Mouse (Mus musculus): ENCODE results near the gene Dclre1c.

The Dclre1c gene

GRCm38 (mm10) chr2:3475746-3476251 lies 51.9 kb downstream of the Dclre1c start:
- no peak for DNase-seq (ENCODE audit: low spot score)

GRCm38 (mm10) chr2:3480239-3480638 lies 56.3 kb downstream of the Dclre1c start:
- no peak for DNase-seq (ENCODE audit: low spot score)

- DNase-seq (ENCODE audit: low spot score) = no peak
These were observed 65.9 kb downstream of the Dclre1c start for GRCm38 (mm10) chr2:3489816-3490215.

DNA sequence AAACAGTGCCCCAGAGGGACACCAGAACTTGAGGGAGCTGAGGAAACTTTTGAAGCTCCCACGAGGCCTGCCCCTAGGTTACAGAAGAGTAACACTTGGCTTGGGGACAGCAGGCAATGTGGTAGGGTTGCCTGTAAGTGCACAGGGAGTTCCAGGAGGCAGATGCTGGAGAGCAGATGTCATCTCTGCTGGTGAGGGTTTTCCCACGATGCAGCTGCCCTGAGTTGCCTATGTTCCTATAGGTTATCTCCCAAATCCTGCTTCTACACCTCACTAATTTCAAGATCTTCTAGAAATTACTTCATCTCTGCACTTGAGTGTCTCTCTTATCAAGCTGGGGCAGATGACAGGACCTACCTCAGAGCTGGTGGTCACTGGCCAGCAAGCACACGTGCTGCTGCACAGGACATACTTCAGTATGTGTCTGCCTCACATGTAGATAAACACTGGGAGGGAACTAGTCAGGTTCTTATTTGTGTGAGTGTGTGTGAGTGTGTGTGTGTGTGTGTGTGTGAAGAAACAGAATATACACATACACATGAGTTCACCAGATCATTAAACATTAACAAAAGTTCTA lies 70.0 kb downstream of the Dclre1c start:
- no peak for DNase-seq (ENCODE audit: low spot score)

- DNase-seq (ENCODE audit: low spot score) = no peak
These were observed 75.6 kb downstream of the Dclre1c start for GRCm38 (mm10) chr2:3499543-3499942.

DNA sequence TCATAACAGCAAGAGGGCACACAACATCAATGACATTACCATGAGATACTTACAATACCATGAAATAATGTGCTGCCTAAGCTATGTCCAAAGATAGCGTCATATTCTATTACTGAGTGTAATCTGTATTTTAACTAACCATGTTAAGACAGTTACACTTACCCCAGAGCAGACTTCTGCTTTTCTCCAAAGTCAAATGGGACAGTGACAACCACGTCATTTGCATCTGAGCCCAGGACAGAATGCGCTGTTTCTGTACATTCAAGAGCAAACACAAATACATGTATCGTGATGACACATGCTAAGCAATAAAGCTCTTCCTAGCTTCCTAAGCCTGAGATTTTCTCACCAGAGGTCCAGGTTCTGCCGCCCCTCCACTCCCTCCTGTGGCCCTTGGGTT lies 77.0 kb downstream of the Dclre1c start:
- DNase-seq (ENCODE audit: low spot score) = no peak

DNA sequence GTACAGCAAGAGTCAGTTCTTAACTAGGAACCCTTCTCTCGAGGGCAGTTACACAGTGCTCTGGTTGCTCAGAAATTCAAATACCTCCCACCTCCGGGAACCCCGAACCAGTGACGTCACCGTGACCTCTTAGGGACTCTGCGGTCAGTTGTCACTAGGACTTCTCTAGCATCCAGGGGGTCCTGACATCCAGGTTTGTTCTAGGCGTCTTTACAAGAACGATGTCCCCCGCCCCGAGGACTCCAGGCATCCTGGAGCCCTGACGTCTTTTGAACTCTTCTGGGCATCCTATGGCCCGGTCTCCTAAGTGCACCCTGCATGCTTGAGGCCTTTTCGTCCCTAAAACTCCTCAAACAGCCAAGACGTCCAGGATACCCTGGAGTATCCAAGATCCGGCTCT lies 88.1 kb downstream of the Dclre1c start:
- no peak for DNase-seq (ENCODE audit: low spot score)

- peak; percentile 97 for DNase-seq (ENCODE audit: low spot score)
These were observed 88.9 kb downstream of the Dclre1c start, which contains the start of the genes Gm45902, Hspa14 and Cdnf for GRCm38 (mm10) chr2:3512552-3513454. Gene Gm45902 (minus strand): TSS chr2:3512790. Gene Hspa14 (minus strand): TSS chr2:3512814. Gene Cdnf (plus strand): TSS chr2:3513030.
